Mouse (Mus musculus): ENCODE results near the gene Sox5.

Gene Sox5

DNA sequence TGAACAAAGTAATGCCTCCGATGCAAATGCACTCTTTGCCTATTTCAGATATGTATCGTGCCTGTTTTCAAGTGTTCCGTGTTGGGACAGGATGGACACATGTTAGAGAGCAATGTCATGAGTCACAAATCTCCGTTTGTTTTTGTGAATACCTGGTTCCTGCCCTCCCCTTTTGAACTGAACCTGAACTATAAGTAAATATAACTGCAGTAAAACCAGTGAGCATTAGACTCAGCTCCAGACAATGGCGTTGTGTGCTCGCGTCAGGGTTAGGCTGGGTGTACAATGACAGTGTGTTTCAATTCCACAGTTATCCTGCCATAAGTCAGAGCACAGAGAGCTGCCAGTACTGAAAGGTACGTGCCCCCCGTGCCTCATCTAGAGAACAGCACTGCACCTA is 739.8 kb downstream of the Sox5 start:
- no peak for DNase-seq (ENCODE audit: low spot score)

GRCm38 (mm10) chr6:144041188-144041587 is 740.6 kb downstream of the Sox5 start:
- no peak for DNase-seq (ENCODE audit: low spot score)

DNA sequence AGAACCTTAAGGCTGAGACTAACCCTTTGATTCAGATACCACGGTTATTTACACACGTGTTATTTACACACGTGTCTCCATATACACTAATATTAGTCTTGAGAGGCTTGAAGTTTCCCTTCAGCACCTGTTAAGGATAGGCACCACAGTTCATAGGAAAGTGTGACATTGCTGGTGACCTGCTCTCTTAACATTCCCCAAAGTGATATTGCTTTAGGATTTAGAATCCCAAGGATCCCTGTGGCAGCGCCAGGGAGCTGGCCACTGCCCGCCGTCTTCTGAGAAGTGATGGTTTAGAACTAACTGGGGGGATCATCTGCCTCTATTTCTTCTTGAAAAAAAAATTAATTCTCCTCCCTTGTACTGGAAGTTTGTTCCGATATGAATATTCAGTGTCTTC is 741.4 kb downstream of the Sox5 start:
- no peak for DNase-seq (ENCODE audit: low spot score)

DNA sequence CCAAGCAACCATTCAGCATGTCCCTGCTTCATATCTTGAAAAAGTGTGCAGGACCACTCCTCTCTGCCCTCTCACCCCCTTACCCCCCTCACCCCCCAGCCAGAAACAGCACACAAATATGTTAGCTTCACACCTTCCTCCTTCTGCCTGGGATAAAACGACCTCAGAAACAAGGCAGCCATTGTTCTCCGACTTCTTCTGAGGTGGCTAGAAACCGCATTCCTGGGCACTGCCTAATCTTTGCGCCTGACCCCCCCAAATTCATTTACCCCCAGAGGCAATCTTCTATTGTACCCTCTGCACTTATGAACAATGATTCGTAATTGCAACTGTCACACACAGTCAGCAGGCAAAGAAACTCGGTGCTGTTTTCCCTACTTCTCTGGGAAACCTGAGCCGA is 742.6 kb downstream of the Sox5 start:
- DNase-seq (ENCODE audit: low spot score), result no peak

GRCm38 (mm10) chr6:144033191-144033590 is 748.6 kb downstream of the Sox5 start:
- no peak for DNase-seq (ENCODE audit: low spot score)

GRCm38 (mm10) chr6:144016929-144017328 is 764.8 kb downstream of the Sox5 start:
- no peak for DNase-seq (ENCODE audit: low spot score)

DNA sequence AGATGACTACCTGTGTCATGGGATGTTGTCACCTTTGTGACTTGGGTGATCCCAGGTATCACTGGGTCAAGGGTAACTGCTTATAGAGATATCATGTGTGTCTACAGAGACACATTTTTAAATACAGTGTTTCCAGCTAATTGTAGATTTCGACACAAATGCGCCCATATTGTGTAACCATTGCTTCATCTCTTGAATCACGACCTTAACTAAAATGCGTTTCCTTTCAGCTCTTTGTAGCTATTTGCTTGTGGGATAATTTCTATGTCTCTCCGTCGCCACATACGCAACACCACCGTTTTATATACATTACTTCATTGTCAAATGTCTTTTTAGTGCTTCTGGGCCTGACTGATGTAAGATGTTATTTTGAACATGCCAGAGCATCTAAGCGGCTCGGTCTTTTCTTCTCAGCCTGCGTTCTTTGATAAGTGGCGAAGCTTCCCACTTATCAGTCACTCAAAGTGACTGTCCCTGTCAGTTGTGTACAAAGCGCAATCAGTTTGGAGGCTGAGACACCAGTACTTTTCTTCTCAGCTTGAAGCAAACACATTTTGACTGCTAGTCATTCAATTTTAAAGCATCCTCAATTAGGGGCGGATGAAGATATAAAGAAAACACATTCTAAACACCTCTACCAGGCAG is 769.8 kb downstream of the Sox5 start:
- DNase-seq (ENCODE audit: low spot score), result no peak

- DNase-seq (ENCODE audit: low spot score), result no peak
These were observed 770.8 kb downstream of the Sox5 start for GRCm38 (mm10) chr6:144010995-144011394.

GRCm38 (mm10) chr6:144010285-144010684 is 771.5 kb downstream of the Sox5 start:
- no peak for DNase-seq (ENCODE audit: low spot score)

DNA sequence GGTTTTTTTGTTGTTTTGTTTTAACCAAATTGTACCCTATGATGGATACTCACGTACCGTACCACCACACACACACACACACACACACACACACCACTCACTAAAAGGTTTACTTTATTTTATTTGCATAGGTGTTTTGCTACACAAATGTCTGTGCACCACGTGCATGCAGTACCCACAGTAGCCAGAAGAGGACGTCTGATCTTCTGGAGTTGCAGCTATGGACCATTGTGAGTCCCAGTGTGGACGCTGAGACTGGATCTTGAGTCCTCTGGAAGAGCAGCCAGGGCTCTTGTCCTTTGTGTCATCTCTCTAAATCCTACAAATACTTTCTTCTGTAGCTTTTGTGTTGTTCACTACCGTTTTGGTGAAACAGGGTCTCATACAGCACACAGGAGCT is 776.6 kb downstream of the Sox5 start:
- no peak for DNase-seq (ENCODE audit: low spot score)

GRCm38 (mm10) chr6:143998201-143998600 is 783.6 kb downstream of the Sox5 start:
- DNase-seq (ENCODE audit: low spot score), result no peak

GRCm38 (mm10) chr6:143997616-143998015 is 784.2 kb downstream of the Sox5 start:
- DNase-seq (ENCODE audit: low spot score), result no peak

DNA sequence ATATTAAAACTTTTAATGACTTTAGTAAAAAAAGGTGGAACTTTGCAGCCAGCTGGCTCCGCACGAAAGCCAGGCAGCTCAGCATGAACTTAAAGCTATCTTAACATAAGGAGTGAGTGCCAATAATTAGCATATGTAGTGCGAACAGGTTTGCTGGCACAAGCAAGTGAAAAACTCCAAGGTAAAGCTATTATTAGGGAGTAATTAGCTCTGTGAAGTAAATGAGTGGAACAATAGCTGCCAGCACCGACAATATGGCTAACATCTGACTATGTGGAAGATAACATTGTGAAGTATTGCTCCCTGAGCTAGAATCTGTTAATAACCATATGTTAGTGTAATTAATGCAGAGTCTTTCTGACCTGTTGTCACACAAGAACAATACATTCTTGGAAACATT is 786.7 kb downstream of the Sox5 start:
- peak; percentile 9 for DNase-seq (ENCODE audit: low spot score)

DNA sequence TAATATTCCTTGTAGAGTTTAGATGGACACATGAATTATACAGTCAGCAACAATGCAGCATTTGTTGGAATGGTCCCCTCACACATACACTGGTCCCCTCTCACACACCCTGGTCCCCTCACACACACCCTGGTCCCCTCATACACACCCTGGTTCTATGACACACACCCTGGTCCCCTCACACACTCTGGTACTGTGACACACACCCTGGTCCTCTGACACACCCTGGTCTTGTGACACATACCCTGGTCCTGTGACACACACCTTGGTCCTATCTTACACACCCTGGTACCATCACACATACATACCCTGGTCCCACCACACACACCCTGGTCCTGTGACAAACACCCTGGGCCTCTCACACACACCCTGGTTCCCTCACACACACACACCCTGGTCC is 794.2 kb downstream of the Sox5 start:
- DNase-seq (ENCODE audit: low spot score), result no peak

DNA sequence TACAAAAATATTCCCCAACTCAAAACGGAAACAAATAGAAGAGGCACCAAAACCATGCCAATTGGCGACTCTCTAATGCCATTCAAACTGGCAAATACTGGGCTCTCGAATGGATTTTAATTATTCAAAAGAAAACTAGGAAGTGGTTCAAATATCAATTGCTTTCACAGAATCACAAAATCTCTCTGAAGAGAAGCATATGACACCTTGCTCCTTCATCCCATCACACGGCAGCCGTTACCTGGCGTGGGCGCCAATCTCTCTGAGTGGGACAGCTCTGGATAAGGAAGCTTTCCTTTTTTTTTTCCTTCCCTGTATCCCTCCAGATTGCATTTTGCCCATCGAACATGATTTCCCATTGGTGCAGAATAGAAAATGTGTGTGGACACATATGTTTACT is 801.6 kb downstream of the Sox5 start:
- DNase-seq (ENCODE audit: low spot score), result no peak

GRCm38 (mm10) chr6:143967724-143968400 is 813.9 kb downstream of the Sox5 start:
- DNase-seq (ENCODE audit: low spot score), result no peak

DNA sequence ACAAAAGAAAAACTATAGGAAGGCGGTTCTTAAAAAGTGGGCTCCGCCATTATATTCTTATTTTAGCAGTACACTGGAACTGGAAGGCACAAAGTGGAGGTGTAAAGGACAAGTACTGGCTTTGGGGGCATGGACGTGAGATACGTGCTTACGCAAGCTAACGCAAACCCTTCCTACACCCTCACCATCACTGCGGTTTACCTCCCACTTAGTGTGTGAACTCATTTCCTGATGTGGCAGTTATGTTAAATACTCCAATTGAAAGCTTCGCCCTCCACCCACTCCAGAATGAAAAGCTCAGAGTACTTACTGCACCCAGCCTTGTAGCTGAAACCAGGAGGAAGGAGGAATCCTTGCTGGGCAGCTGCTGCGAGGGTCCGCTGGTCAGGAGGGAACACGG is 821.3 kb downstream of the Sox5 start:
- DNase-seq (ENCODE audit: low spot score), result no peak

GRCm38 (mm10) chr6:143960081-143960480 is 821.7 kb downstream of the Sox5 start:
- DNase-seq (ENCODE audit: low spot score), result no peak

GRCm38 (mm10) chr6:143958372-143958771 is 823.4 kb downstream of the Sox5 start:
- DNase-seq (ENCODE audit: low spot score), result no peak

GRCm38 (mm10) chr6:143957063-143957462 is 824.7 kb downstream of the Sox5 start:
- no peak for DNase-seq (ENCODE audit: low spot score)

DNA sequence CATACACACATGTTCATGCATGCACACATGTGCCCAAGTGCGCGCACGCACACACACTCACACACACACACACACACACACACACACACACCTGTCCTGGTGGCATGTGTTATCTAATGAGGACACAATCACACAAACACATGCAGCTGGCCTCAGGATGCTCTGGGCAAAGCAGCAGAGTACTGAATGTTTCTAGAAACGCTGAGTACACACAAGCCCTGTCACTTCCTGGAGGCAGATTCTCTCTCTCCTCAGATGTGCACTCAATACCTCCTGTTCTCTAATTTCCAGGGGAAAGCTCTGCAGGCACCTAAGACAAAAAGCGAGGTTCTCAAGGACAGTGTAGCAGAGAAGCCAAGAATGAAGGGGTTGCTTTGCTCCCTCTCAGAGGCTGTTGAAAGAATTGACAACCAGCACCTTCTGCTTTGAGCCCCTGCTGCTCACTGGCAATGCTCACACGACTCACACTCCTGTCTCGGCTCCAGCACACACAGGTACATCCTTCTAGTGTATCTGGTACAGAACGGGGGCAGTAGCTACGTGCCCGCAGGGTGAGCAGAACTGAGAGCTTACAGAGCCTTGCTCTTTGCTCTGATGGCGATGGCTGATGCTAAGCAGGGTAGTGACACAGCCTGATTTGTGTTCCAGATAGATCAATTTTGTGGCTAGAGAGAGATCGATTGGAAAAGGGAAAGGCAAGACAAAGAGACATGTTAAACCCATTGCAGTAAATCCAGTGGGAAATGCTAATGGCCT is 833.0 kb downstream of the Sox5 start:
- DNase-seq (ENCODE audit: low spot score), result no peak

GRCm38 (mm10) chr6:143948071-143948470 is 833.7 kb downstream of the Sox5 start:
- DNase-seq (ENCODE audit: low spot score), result no peak

DNA sequence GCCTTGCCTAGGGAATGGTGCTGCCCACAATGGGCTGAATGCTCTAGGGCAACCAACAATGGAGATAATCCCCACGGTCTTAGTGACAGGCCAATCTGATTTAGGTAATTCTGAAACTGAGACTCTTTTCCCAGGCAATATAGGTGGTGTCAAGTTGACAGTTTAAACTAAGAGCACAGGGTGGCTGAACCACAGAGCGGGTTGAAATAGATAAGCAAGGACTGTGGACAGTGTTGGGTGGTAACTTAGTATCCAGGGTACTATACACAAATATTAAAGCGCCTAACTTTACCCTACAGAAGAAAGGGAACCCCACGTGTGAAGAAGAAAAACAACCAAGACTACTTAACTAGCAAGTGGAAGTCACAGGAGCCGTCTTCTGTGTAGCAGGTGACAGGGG is 838.7 kb downstream of the Sox5 start:
- DNase-seq (ENCODE audit: low spot score), result no peak

Measured in layer of hippocampus, adult 11-12 months (tissue).